Mouse (Mus musculus) MEL (cell line): ENCODE data around the gene Nrxn3. TPM values are rescaled to one million over a fixed set of nuclear protein-coding genes. Genes with fewer than 3 reads are reported as not detected.

Source experiments
- DNase-seq: peaks from one replicate; pipeline ENCODE4 v3.0.0; 2011; ENCODE audit warnings: low read depth, low spot score
- H3K27ac ChIP-seq: 2 replicates; pipeline ENCODE4 v1.5.1; 2012; ENCODE audit warnings: low read depth, mild to moderate bottlenecking, control low read depth, low read length, moderate library complexity; ENCODE audit not compliant: control insufficient read depth
- H3K27me3 ChIP-seq, 2 experiments: fragments of 150-350 bp in 1 of 2; sonication (generic) in 1 of 2; 2 replicates each; pipeline ENCODE4 v1.6.1; 2012; ENCODE audit warnings: low read length in 2 of 2, mild to moderate bottlenecking in 2 of 2, improper control_type of control experiment in 1 of 2, moderate library complexity in 1 of 2; ENCODE audit not compliant: insufficient read depth in 2 of 2, control insufficient read depth in 1 of 2
- H3K36me3 ChIP-seq, 2 experiments: 2 replicates each; pipeline ENCODE4 v1.6.1; 2012 to 2014; ENCODE audit warnings: low read length in 2 of 2, improper control_type of control experiment in 1 of 2, inconsistent platforms in 1 of 2, mild to moderate bottlenecking in 1 of 2; ENCODE audit not compliant: insufficient read depth in 2 of 2, control insufficient read depth in 1 of 2
- H3K4me1 ChIP-seq, 2 experiments: fragments of 150-350 bp in 1 of 2; sonication (generic) in 1 of 2; 2 replicates each; pipeline ENCODE4 v1.6.1; 2012; ENCODE audit warnings: low read length in 2 of 2, improper control_type of control experiment in 1 of 2, mild to moderate bottlenecking in 1 of 2; ENCODE audit not compliant: insufficient read depth in 2 of 2, control insufficient read depth in 1 of 2
- H3K4me3 ChIP-seq, 2 experiments: fragments of 150-350 bp in 1 of 2; sonication (generic) in 1 of 2; 2 replicates each; pipeline ENCODE4 v1.5.1; 2012; ENCODE audit warnings: low read depth in 2 of 2, low read length in 2 of 2, mild to moderate bottlenecking in 2 of 2, moderate library complexity in 2 of 2, control low read depth in 1 of 2, improper control_type of control experiment in 1 of 2; ENCODE audit not compliant: control insufficient read depth in 1 of 2, insufficient read depth in 1 of 2
- H3K79me2 ChIP-seq: 2 replicates; pipeline ENCODE4 v1.6.1; 2012; ENCODE audit warnings: mild to moderate bottlenecking, low read length, moderate library complexity; ENCODE audit not compliant: control insufficient read depth, poor library complexity, insufficient read depth
- H3K9ac ChIP-seq: 2 replicates; pipeline ENCODE4 v1.6.1; 2012; ENCODE audit warnings: low read depth, mild to moderate bottlenecking, control low read depth, low read length, moderate library complexity; ENCODE audit not compliant: control insufficient read depth, poor library complexity, severe bottlenecking
- H3K9me3 ChIP-seq: fragments of 150-350 bp; sonication (generic); replicated peaks from 2 replicates; pipeline ENCODE4 v1.6.1; 2012; ENCODE audit warnings: mild to moderate bottlenecking, low read length, improper control_type of control experiment, moderate library complexity; ENCODE audit not compliant: insufficient read depth
- BHLHE40 ChIP-seq: IDR thresholded peaks from 2 replicates; pipeline ENCODE4 v1.6.1; 2012; ENCODE audit warnings: low read depth, mild to moderate bottlenecking, inconsistent platforms, low read length, improper control_type of control experiment, borderline replicate concordance
- CHD1 ChIP-seq: IDR thresholded peaks from 2 replicates; pipeline ENCODE4 v1.6.1; 2012; ENCODE audit warnings: low read depth, mild to moderate bottlenecking, inconsistent platforms, low read length, improper control_type of control experiment
- CTCF ChIP-seq, 3 experiments: IDR thresholded peaks in 2 of 3; conservative IDR thresholded peaks in 1 of 3; 2 replicates each; pipeline ENCODE4 v1.5.1; 2011 to 2012; ENCODE audit warnings: low read length in 3 of 3, low read depth in 2 of 3, mild to moderate bottlenecking in 2 of 3, improper control_type of control experiment in 1 of 3, inconsistent platforms in 1 of 3, mixed read lengths in 1 of 3, moderate library complexity in 1 of 3; ENCODE audit not compliant: control insufficient read depth in 1 of 3, insufficient read depth in 1 of 3, poor library complexity in 1 of 3, severe bottlenecking in 1 of 3
- E2F4 ChIP-seq: IDR thresholded peaks from 2 replicates; pipeline ENCODE4 v1.6.1; 2011; ENCODE audit warnings: low read depth, low read length, improper control_type of control experiment, borderline replicate concordance
- ELF1 ChIP-seq: IDR thresholded peaks from 2 replicates; pipeline ENCODE4 v1.6.1; 2014; ENCODE audit warnings: low read depth, mild to moderate bottlenecking, inconsistent platforms, low read length, improper control_type of control experiment, moderate library complexity
- ETS1 ChIP-seq: IDR thresholded peaks from 2 replicates; pipeline ENCODE4 v1.6.1; 2012; ENCODE audit warnings: low read depth, mild to moderate bottlenecking, inconsistent platforms, low read length, improper control_type of control experiment, moderate library complexity
- GABPA ChIP-seq: IDR thresholded peaks from 2 replicates; pipeline ENCODE4 v1.6.1; 2012; ENCODE audit warnings: low read depth, mild to moderate bottlenecking, inconsistent platforms, low read length, improper control_type of control experiment, moderate library complexity
- HCFC1 ChIP-seq: IDR thresholded peaks from 2 replicates; pipeline ENCODE4 v1.6.1; 2012; ENCODE audit warnings: low read depth, mild to moderate bottlenecking, inconsistent platforms, low read length, improper control_type of control experiment, moderate library complexity
- JUND ChIP-seq: IDR thresholded peaks from 2 replicates; pipeline ENCODE4 v1.6.1; 2011; ENCODE audit warnings: low read depth, mild to moderate bottlenecking, improper control_type of control experiment, low read length
- MAFK ChIP-seq: IDR thresholded peaks from 2 replicates; pipeline ENCODE4 v1.6.1; 2011; ENCODE audit warnings: low read depth, mild to moderate bottlenecking, low read length, improper control_type of control experiment, borderline replicate concordance
- MAX ChIP-seq: IDR thresholded peaks from 2 replicates; pipeline ENCODE4 v1.6.1; 2011; ENCODE audit warnings: low read length, improper control_type of control experiment
- MAZ ChIP-seq: IDR thresholded peaks from 2 replicates; pipeline ENCODE4 v1.6.1; 2012; ENCODE audit warnings: low read depth, mild to moderate bottlenecking, inconsistent platforms, low read length, improper control_type of control experiment
- MXI1 ChIP-seq: IDR thresholded peaks from 2 replicates; pipeline ENCODE4 v1.6.1; 2011; ENCODE audit warnings: mild to moderate bottlenecking, low read depth, low read length, improper control_type of control experiment
- MYB ChIP-seq: IDR thresholded peaks from 2 replicates; pipeline ENCODE4 v1.6.1; 2011; ENCODE audit warnings: mild to moderate bottlenecking, low read depth, low read length, improper control_type of control experiment
- MYC ChIP-seq: IDR thresholded peaks from 2 replicates; pipeline ENCODE4 v1.6.1; 2011; ENCODE audit warnings: low read depth, mild to moderate bottlenecking, low read length, improper control_type of control experiment, moderate library complexity
- NELFE ChIP-seq: IDR thresholded peaks from 2 replicates; pipeline ENCODE4 v1.6.1; 2011; ENCODE audit warnings: low read depth, low read length, improper control_type of control experiment
- POLR2A ChIP-seq, 2 experiments: IDR thresholded peaks; 2 replicates each; pipeline ENCODE4 v1.6.1; 2011 to 2012; ENCODE audit warnings: low read length in 2 of 2, mild to moderate bottlenecking in 2 of 2, control low read depth in 1 of 2, improper control_type of control experiment in 1 of 2, low read depth in 1 of 2, moderate library complexity in 1 of 2; ENCODE audit not compliant: control insufficient read depth in 1 of 2, insufficient read depth in 1 of 2, poor library complexity in 1 of 2
- POLR2AphosphoS2 ChIP-seq: IDR thresholded peaks from 2 replicates; pipeline ENCODE4 v1.6.1; 2011; ENCODE audit warnings: low read length, improper control_type of control experiment
- POLR2AphosphoS5 ChIP-seq: IDR thresholded peaks from 2 replicates; pipeline ENCODE4 v1.6.1; 2012; ENCODE audit warnings: low read depth, borderline replicate concordance, mild to moderate bottlenecking, inconsistent platforms, low read length, moderate library complexity, mixed read lengths
- RCOR1 ChIP-seq: IDR thresholded peaks from 2 replicates; pipeline ENCODE4 v1.6.1; 2012; ENCODE audit warnings: low read depth, mild to moderate bottlenecking, inconsistent platforms, low read length, improper control_type of control experiment
- SIN3A ChIP-seq: IDR thresholded peaks from 2 replicates; pipeline ENCODE4 v1.6.1; 2012; ENCODE audit warnings: low read length, improper control_type of control experiment, inconsistent platforms
- TBP ChIP-seq: IDR thresholded peaks from 2 replicates; pipeline ENCODE4 v1.8.0; 2011; ENCODE audit warnings: low read depth, low read length, improper control_type of control experiment
- TCF12 ChIP-seq: IDR thresholded peaks from 2 replicates; pipeline ENCODE4 v1.6.1; 2014; ENCODE audit warnings: low read depth, mild to moderate bottlenecking, inconsistent platforms, low read length, improper control_type of control experiment, moderate library complexity
- ZC3H11A ChIP-seq: IDR thresholded peaks from 2 replicates; pipeline ENCODE4 v1.6.1; 2012; ENCODE audit warnings: low read depth, mild to moderate bottlenecking, inconsistent platforms, low read length, improper control_type of control experiment
- ZNF384 ChIP-seq: IDR thresholded peaks from 2 replicates; pipeline ENCODE4 v1.6.1; 2012; ENCODE audit warnings: low read depth, mild to moderate bottlenecking, inconsistent platforms, low read length, improper control_type of control experiment
- polyA plus RNA-seq, 2 experiments: library from polyadenylated mRNA; stranded (reverse) in 1 of 2; unstranded in 1 of 2; fragments of >175 nt in 1 of 2; fragments of >200 nt in 1 of 2; gene quantifications; 2 replicates each; pipeline versions ENCODE4 v1.2.1 to v1.2.4; 2012; ENCODE audit warnings: low replicate concordance in 2 of 2, low read depth in 1 of 2; ENCODE audit not compliant: insufficient read length in 2 of 2, insufficient read depth in 1 of 2, missing spikeins in 1 of 2
- total RNA-seq: library from RNA; depleted of rRNA; stranded (reverse); fragments of 300-350 nt; gene quantifications from 2 replicates; pipeline ENCODE4 v1.2.3, GENCODE M21; 2012

The Nrxn3 gene
- total and polyA plus RNA-seq, 3 experiments: not detected

DNA sequence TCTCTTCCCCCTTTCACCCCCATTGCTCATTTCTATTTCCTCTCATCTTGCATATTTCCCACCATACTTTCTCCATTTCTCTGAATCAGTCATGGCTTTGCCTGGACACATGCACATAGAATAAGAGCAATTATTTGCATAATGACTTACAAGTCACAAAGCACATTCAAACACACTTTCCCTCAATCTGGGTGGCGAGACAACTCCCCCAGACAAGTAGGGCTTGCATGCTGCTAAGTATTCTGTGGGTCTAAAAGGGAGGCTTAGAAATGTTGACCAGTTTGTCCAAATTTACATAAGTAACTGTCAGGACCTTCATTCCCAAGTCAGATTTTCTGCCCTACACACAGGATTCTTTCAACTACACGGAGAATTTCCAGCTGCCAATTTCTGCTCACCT lies 426.8 kb downstream of the Nrxn3 start:
- TF ChIP-seq MXI1 (no peak), POLR2A (IDR thresholded peaks at IDR 0.05; ENCODE audit: control insufficient read depth in 1 of 2, insufficient read depth in 1 of 2, low read depth in 1 of 2, low read length in 2 of 2, poor library complexity in 1 of 2) (no peak), TCF12 (no peak), MYB (no peak), RCOR1 (no peak), CHD1 (no peak), JUND (no peak), ETS1 (no peak), TBP (no peak), ZC3H11A (no peak), SIN3A (no peak), POLR2AphosphoS2 (no peak), ELF1 (no peak), MYC (no peak), NELFE (no peak), MAX (no peak), MAZ (no peak)
- Histone ChIP-seq H3K4me3 (no peak overlapping the region), H3K4me1 (no peaks in the 10 kb centered on the region), H3K9me3 (no peaks in the 10 kb centered on the region), H3K27me3 (no peaks in the 10 kb centered on the region), H3K36me3 (no peaks in the 10 kb centered on the region), H3K27ac (no peak overlapping the region), H3K9ac (no peak overlapping the region), H3K79me2 (no peaks in the 10 kb centered on the region)
- no peak for DNase-seq

DNA sequence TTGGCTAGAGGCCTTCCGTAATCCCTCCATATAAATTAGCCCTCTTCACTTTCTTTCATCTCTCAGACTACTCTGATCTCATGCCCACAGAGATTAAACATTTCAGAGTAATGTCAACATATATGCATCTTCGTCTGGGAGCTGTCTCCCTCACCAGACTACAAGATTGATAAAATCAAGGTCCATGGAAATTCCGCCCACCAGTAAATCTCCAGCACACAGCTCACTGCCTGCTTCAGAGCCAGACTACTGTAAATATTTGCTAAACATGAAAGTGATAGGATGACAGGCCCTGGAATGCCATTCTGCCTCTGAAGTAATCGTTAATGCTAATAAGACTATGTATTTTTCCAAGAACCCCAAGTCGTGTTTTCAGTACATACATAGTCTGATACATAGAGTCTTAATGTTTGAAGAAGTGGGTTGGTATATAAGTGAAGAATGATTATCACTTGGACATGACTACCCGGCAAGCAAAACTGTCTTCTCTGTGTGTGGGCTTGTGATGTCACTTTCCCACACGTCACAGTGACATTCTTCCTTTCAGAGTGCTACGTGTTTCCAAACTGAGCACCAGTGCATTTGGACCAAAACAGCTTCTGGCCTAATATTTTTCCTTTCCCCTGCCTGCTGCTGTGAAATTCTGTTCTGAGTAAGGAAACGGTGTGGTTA lies 433.5 kb downstream of the Nrxn3 start:
- no peak for TF ChIP-seq E2F4
- TF ChIP-seq NELFE: no peak
- no peak for TF ChIP-seq HCFC1
- TF ChIP-seq CTCF (IDR thresholded peaks at IDR 0.05 in 2 of 3, conservative IDR thresholded peaks at IDR 0.05 in 1 of 3; ENCODE audit: control insufficient read depth in 1 of 3, insufficient read depth in 1 of 3, low read depth in 2 of 3, low read length in 3 of 3, poor library complexity in 1 of 3, severe bottlenecking in 1 of 3): no peak
- no peak for TF ChIP-seq SIN3A
- TF ChIP-seq MAFK: no peak
- no peak for TF ChIP-seq POLR2AphosphoS2
- TF ChIP-seq POLR2A (IDR thresholded peaks at IDR 0.05; ENCODE audit: control insufficient read depth in 1 of 2, insufficient read depth in 1 of 2, low read depth in 1 of 2, low read length in 2 of 2, poor library complexity in 1 of 2): no peak
- no peak for TF ChIP-seq ZNF384
- no peak for TF ChIP-seq MAX
- no peak for TF ChIP-seq GABPA
- no peak for TF ChIP-seq MAZ
- TF ChIP-seq BHLHE40: no peak
- no peak for TF ChIP-seq MYB
- TF ChIP-seq RCOR1: no peak
- no peak for TF ChIP-seq POLR2AphosphoS5
- no peak for TF ChIP-seq MXI1
- TF ChIP-seq, all 39 proteins: peak for 0
- DNase-seq: no peak

More for the DNA sequence above, 433.5 kb downstream of the Nrxn3 start:
- Histone ChIP-seq H3K9ac (no peak overlapping the region), H3K4me3 (no peak overlapping the region), H3K27ac (no peak overlapping the region), H3K36me3 (no peaks in the 10 kb centered on the region), H3K9me3 (no peaks in the 10 kb centered on the region), H3K79me2 (no peaks in the 10 kb centered on the region), H3K27me3 (no peaks in the 10 kb centered on the region), H3K4me1 (no peaks in the 10 kb centered on the region)
